Mouse (Mus musculus) lung, adult 2 months (tissue): ENCODE data around the gene Cdh9. TPM values are rescaled to one million over a fixed set of nuclear protein-coding genes. Genes with fewer than 3 reads are reported as not detected.

Experiments
- DNase-seq: peaks from one replicate; pipeline ENCODE4 v3.0.0; 2022
- H3K4me1 ChIP-seq: fragments of 200-500 bp; 2 replicates; pipeline ENCODE4 v1.6.1; 2011; ENCODE audit warnings: low read length; ENCODE audit not compliant: control insufficient read depth, insufficient read depth
- H3K4me3 ChIP-seq: fragments of 200-500 bp; replicated peaks from 2 replicates; pipeline ENCODE3; 2011; ENCODE audit warnings: low read depth, mild to moderate bottlenecking, control low read depth, low read length; ENCODE audit errors: extremely low read depth
- CTCF ChIP-seq: fragments of 200-500 bp; IDR thresholded peaks from 2 replicates; pipeline ENCODE4 v1.5.1; 2011; ENCODE audit warnings: mild to moderate bottlenecking, low read length, control low read depth; ENCODE audit not compliant: insufficient read depth
- POLR2A ChIP-seq: fragments of 200-500 bp; IDR thresholded peaks from 2 replicates; pipeline ENCODE4 v1.6.1; 2011; ENCODE audit warnings: low read depth, mild to moderate bottlenecking, control low read depth, low read length, borderline replicate concordance; ENCODE audit errors: extremely low read depth
- WGBS: fragments of 180-500 bp; shearing (Covaris S2); methylation state at CpG from one replicate; pipeline ENCODE4 v1.1.7; 2018; 5-methylcytosine and 5-hydroxymethylcytosine counted together
- polyA plus RNA-seq: library from polyadenylated mRNA; depleted of rRNA; stranded (reverse); fragments of >200 nt; gene quantifications from 2 replicates; pipeline ENCODE4 v1.2.3, GENCODE M21; 2012

Cdh9 gene
- polyA plus RNA-seq, 1 experiment, result not detected

- H3K4me1 ChIP-seq, result no peaks in the 10 kb centered on the region
- H3K4me3 ChIP-seq, result no peak overlapping the region
- no peak for DNase-seq
- TF ChIP-seq CTCF (no peak), POLR2A (no peak)
- 53% methylated on average over 3 of the region's 3 CpGs for WGBS
Observed at GRCm38 (mm10) chr15:16810787-16811186, 82.2 kb downstream of the Cdh9 start.

GRCm38 (mm10) chr15:16814035-16814434 lies 85.5 kb downstream of the Cdh9 start:
- no peak for DNase-seq
- 45% methylated on average over 1 of the region's 1 CpGs for WGBS
- Histone ChIP-seq H3K4me1 (no peaks in the 10 kb centered on the region), H3K4me3 (no peak overlapping the region)
- no peak for TF ChIP-seq POLR2A
- no peak for TF ChIP-seq CTCF

- no peak overlapping the region for H3K4me3 ChIP-seq
- H3K4me1 ChIP-seq, result no peaks in the 10 kb centered on the region
- 70% methylated on average over 1 of the region's 1 CpGs for WGBS
- no peak for DNase-seq
- TF ChIP-seq POLR2A (no peak), CTCF (no peak)
Observed at GRCm38 (mm10) chr15:16834761-16835160, 106.2 kb downstream of the Cdh9 start.

DNA sequence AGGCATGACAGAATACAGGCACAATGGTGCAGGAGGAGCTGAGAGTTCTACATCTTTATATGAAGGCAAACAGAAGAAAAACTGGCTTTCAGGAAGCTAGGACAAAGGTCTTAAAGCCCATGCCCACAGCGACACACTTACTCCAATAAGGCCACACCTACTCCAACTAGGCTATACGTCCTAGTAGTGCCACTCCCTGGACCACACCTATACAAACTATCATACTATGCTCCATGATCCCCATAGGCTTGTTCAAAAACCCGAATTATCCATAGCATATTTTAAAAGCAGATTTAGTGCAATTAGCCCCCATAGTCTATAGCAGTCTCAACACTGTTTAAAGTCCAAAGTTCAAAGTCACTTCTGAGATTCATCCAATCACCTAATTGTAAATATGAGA lies 154.0 kb downstream of the Cdh9 start:
- TF ChIP-seq CTCF (no peak), POLR2A (no peak)
- Histone ChIP-seq H3K4me1 (no peaks in the 10 kb centered on the region), H3K4me3 (no peak overlapping the region)
- DNase-seq, result no peak
- 58% methylated on average over 3 of the region's 3 CpGs for WGBS

GRCm38 (mm10) chr15:16896674-16897073 lies 168.1 kb downstream of the Cdh9 start:
- DNase-seq, result no peak
- Histone ChIP-seq H3K4me3 (no peak overlapping the region), H3K4me1 (no peaks in the 10 kb centered on the region)
- TF ChIP-seq CTCF (no peak), POLR2A (no peak)
- WGBS, result 75% methylated on average over 1 of the region's 1 CpGs
